Mouse (Mus musculus): ENCODE measurements around the gene Insr. TPM values are rescaled to one million over a fixed set of nuclear protein-coding genes. Genes with fewer than 3 reads are reported as not detected.
A peak's percentile ranks its signal among the peaks of the same experiment; 100 is the strongest.

Insr gene
- polyA plus RNA-seq, 1 experiment from 2014 or later, result 33.2 TPM

DNA sequence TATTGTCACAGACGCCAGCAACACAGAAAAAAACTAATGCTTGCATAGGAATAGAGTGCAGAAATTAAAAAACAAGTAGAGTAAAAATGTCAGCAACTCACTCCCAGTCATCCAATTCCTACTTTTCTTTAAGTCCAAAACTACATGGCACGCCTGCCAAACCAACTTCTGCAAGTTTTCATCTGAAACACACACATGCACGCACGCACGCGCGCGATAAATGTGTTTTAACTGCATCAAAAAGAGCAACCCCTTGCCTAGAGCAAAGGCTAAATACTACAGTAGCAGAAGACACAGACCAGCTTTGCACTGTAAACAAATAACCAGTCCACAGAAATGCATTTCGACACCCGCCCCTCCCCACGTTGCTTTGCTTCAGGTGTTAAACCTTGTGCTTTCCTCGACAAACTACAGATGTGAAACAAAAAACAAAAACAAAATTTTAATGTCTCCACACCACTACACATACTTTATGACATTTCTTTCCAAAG is 59.5 kb downstream of the Insr start:
- H3K4me2 ChIP-seq (ENCODE audit: low read depth, low read length), result no peak overlapping the region; the same call in 1 of the 2 replicates

DNA sequence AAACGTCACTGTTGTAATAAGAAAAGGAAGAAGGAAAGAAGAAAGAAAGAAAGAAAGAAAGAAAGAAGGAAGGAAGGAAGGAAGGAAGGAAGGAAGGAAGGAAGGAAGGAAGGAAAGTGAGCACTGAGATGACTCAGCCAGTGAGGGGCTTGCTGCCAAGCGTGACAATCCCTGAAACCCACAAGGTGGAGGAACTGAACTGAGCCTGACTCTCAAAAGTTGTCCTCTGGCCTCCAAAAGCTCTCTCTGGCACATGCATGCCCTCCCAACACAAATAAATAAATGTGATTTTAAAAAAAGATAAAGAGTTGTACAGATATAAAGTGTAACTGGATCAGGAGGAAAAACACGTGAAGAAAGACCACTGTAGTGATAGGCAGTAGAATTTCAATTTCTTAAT is 60.2 kb downstream of the Insr start:
- no peaks in the 10 kb centered on the region for H3K27me3 ChIP-seq (replicated peaks; ENCODE audit: control insufficient read depth, insufficient read depth, low read length)
- WGBS, result 74% methylated on average over 3 of the region's 3 CpGs
- H3K9me3 ChIP-seq (ENCODE audit: control insufficient read depth, low read length), result no peaks in the 10 kb centered on the region
- H3K36me3 ChIP-seq (ENCODE audit: control insufficient read depth, insufficient read depth, low read length), result no peaks in the 10 kb centered on the region
- H3K4me3 ChIP-seq (ENCODE audit: low read length), result no peak overlapping the region
- no peak for ATAC-seq
- H3K9ac ChIP-seq (ENCODE audit: low read depth, low read length), result no peak overlapping the region
- no peak overlapping the region for H3K4me2 ChIP-seq (ENCODE audit: low read depth, low read length)
- no peak overlapping the region for H3K27ac ChIP-seq (ENCODE audit: low read length)
- H3K4me1 ChIP-seq (ENCODE audit: control insufficient read depth, insufficient read depth, low read length), result peaks cover 42% of the 10 kb centered on the region

More for the DNA sequence above, 59.5 kb downstream of the Insr start:
- H3K27me3 ChIP-seq (replicated peaks; ENCODE audit: control insufficient read depth, insufficient read depth, low read length), result no peaks in the 10 kb centered on the region
- 77% methylated on average over 12 of the region's 12 CpGs for WGBS
- H3K9ac ChIP-seq (ENCODE audit: low read depth, low read length), result no peak overlapping the region
- H3K9me3 ChIP-seq (ENCODE audit: control insufficient read depth, low read length), result no peaks in the 10 kb centered on the region
- peaks cover 46% of the 10 kb centered on the region for H3K4me1 ChIP-seq (ENCODE audit: control insufficient read depth, insufficient read depth, low read length)
- ATAC-seq, result no peak
- H3K4me3 ChIP-seq (ENCODE audit: low read length), result no peak overlapping the region
- H3K36me3 ChIP-seq (ENCODE audit: control insufficient read depth, insufficient read depth, low read length), result no peaks in the 10 kb centered on the region
- H3K27ac ChIP-seq (ENCODE audit: low read length), result no peak overlapping the region

DNA sequence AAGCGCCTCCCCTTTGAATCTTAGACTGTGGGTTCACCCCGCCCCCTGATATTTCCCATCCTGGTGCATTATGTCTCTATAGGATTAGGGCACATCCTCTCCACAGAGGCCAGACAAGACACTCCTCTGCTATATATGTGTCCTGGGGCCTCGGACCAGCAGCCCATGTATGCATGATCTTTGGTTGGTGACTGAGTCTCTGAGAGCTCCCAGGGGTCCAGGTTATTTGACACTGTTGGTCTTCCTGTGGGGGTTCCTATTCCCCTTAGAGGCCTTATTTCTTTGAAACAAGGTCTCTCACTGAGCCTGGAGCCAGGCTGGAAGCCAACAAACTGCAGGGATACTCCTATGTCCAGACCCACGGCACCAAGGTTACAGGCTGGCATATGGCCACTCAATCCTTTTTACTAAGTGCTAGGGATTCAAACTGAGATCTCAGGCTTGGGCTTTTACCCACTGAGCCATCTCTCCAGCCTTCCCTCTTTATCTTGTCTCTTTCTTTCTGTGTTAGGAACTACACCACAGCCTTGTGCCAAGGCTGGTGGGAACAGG is 62.8 kb downstream of the Insr start:
- WGBS, result 66% methylated on average over 4 of the region's 4 CpGs
- H3K27ac ChIP-seq (ENCODE audit: low read length), result no peak overlapping the region

DNA sequence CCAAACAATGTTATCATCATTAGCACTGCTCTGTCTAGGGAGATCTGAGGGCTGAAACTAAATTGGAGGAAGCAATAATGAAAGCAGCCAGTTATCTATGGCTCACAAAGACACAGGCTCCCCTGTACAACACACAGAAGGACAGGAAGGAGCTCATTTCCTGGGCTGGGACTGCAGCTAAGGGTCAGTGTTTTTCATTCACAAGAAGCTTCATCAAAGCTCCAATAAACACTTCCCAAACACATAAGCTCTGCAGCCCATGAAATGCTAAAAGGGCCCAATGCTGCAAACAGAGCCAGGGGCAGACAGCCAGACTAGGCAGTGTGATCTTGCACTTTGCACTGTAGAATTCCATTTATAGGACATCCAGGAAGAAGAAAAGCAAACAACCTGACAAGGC is 63.9 kb downstream of the Insr start:
- no peaks in the 10 kb centered on the region for H3K9me3 ChIP-seq (ENCODE audit: control insufficient read depth, low read length)
- H3K4me2 ChIP-seq (ENCODE audit: low read depth, low read length), result no peak overlapping the region
- H3K4me3 ChIP-seq (ENCODE audit: low read length), result no peak overlapping the region
- H3K27me3 ChIP-seq (replicated peaks; ENCODE audit: control insufficient read depth, insufficient read depth, low read length), result no peaks in the 10 kb centered on the region
- H3K36me3 ChIP-seq (ENCODE audit: control insufficient read depth, insufficient read depth, low read length), result no peaks in the 10 kb centered on the region
- ATAC-seq, result peak; percentile 81
- H3K4me1 ChIP-seq (ENCODE audit: control insufficient read depth, insufficient read depth, low read length), result peaks cover 27% of the 10 kb centered on the region
- H3K27ac ChIP-seq (ENCODE audit: low read length), result peak overlapping the region; percentile 69
- no peak overlapping the region for H3K9ac ChIP-seq (ENCODE audit: low read depth, low read length)

More for the DNA sequence above, 62.8 kb downstream of the Insr start:
- Histone ChIP-seq H3K4me2 (ENCODE audit: low read depth, low read length) (no peak overlapping the region), H3K9ac (ENCODE audit: low read depth, low read length) (no peak overlapping the region), H3K4me1 (ENCODE audit: control insufficient read depth, insufficient read depth, low read length) (peaks cover 31% of the 10 kb centered on the region), H3K4me3 (ENCODE audit: low read length) (no peak overlapping the region), H3K36me3 (ENCODE audit: control insufficient read depth, insufficient read depth, low read length) (no peaks in the 10 kb centered on the region), H3K9me3 (ENCODE audit: control insufficient read depth, low read length) (no peaks in the 10 kb centered on the region), H3K27me3 (replicated peaks; ENCODE audit: control insufficient read depth, insufficient read depth, low read length) (no peaks in the 10 kb centered on the region)
- no peak for ATAC-seq

DNA sequence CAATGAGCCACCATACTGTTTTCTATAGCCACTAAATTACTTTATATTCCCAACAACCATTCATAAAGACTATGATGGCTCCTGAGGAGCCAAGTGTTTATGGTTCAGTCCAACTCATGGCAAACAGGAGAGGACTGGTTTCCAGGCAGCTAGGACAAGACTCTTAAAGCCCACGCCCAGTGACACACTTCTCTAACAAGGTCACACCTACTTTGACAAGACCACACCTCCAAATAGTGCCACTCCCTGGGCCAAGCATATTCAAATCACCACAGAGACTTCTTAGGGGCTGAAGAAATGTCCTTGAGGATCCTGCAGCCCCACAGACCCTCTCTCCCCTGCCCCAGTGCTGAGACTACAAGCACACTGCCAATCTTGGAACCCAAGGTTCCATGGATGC is 64.8 kb downstream of the Insr start:
- Histone ChIP-seq H3K4me2 (ENCODE audit: low read depth, low read length) (no peak overlapping the region), H3K27ac (ENCODE audit: low read length) (no peak overlapping the region), H3K36me3 (ENCODE audit: control insufficient read depth, insufficient read depth, low read length) (no peaks in the 10 kb centered on the region), H3K27me3 (replicated peaks; ENCODE audit: control insufficient read depth, insufficient read depth, low read length) (no peaks in the 10 kb centered on the region), H3K4me3 (ENCODE audit: low read length) (no peak overlapping the region), H3K9ac (ENCODE audit: low read depth, low read length) (no peak overlapping the region), H3K9me3 (ENCODE audit: control insufficient read depth, low read length) (no peaks in the 10 kb centered on the region), H3K4me1 (ENCODE audit: control insufficient read depth, insufficient read depth, low read length) (peaks cover 19% of the 10 kb centered on the region)
- 92% methylated on average over 1 of the region's 1 CpGs for WGBS
- ATAC-seq, result no peak

DNA sequence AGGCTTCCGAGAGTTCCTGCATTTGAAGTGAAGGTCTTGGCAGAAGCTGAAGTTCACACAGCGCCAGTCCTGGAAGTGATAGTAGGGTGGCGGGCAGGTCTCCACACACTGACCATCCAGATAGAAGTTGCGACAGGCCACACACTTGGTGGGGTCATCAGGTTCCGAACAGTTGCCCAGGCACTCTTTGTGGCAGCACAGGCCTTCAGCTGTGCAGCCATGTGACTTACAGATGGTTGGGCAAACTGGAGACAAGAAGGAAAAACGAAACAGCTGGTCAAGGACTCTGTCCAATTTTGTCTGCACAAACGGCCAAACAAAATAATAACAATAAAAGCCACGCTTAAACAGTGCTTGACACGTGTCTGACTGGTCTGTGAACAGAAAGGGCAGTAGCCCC is 68.0 kb downstream of the Insr start:
- Histone ChIP-seq H3K27ac (ENCODE audit: low read length) (no peak overlapping the region), H3K4me1 (ENCODE audit: control insufficient read depth, insufficient read depth, low read length) (peaks cover 10% of the 10 kb centered on the region), H3K9ac (ENCODE audit: low read depth, low read length) (no peak overlapping the region), H3K9me3 (ENCODE audit: control insufficient read depth, low read length) (no peaks in the 10 kb centered on the region), H3K36me3 (ENCODE audit: control insufficient read depth, insufficient read depth, low read length) (no peaks in the 10 kb centered on the region), H3K4me2 (ENCODE audit: low read depth, low read length) (no peak overlapping the region), H3K27me3 (replicated peaks; ENCODE audit: control insufficient read depth, insufficient read depth, low read length) (no peaks in the 10 kb centered on the region), H3K4me3 (ENCODE audit: low read length) (no peak overlapping the region)
- WGBS, result 76% methylated on average over 9 of the region's 9 CpGs
- ATAC-seq, result no peak

DNA sequence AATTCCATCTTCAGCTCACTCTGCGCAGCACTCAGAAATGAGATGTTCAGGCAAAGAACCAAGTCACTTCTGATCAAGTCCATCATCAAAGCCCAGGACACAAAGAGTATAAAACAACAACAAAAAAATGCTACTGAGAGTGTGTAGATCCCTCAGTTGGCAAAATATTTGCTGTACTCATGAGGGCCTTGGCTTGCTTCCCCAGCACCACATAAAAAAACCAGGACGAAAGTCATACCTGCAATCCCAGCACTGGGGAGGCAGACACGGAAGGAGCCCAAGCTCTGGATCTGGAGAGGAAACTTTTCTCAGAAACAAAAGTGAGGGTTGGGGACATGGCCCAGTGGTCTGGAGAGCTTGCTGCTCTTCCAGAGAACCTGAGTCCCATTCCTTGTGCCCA is 69.5 kb downstream of the Insr start:
- WGBS, result 92% methylated on average over 3 of the region's 3 CpGs
- Histone ChIP-seq H3K27ac (ENCODE audit: low read length) (peak overlapping the region; percentile 29; the same call in 1 of the 2 replicates), H3K9ac (ENCODE audit: low read depth, low read length) (no peak overlapping the region), H3K4me1 (ENCODE audit: control insufficient read depth, insufficient read depth, low read length) (no peaks in the 10 kb centered on the region), H3K4me2 (ENCODE audit: low read depth, low read length) (no peak overlapping the region), H3K9me3 (ENCODE audit: control insufficient read depth, low read length) (no peaks in the 10 kb centered on the region), H3K4me3 (ENCODE audit: low read length) (no peak overlapping the region), H3K27me3 (replicated peaks; ENCODE audit: control insufficient read depth, insufficient read depth, low read length) (no peaks in the 10 kb centered on the region), H3K36me3 (ENCODE audit: control insufficient read depth, insufficient read depth, low read length) (no peaks in the 10 kb centered on the region)
- no peak for ATAC-seq

DNA sequence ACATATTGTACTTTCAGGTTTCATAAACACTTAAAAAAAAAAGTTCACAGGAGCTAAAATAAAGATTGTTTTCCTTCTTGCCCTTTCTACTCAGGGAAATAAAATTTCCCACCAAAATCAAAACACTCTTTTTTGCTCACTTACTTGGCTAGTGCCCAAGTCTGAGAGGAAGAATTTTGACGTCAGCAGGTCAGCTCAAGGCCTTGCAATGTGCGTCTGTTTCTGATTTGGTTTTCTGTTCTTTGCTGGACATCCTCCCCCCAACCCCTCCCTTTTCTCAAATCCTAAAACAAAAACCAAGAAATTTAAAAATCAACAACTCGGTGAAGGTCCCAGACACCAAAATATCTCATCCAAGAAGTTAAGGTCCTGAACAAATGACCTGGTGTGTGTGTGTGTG is 70.1 kb downstream of the Insr start:
- Histone ChIP-seq H3K9me3 (ENCODE audit: control insufficient read depth, low read length) (no peaks in the 10 kb centered on the region), H3K27ac (ENCODE audit: low read length) (0 out of 2 replicates have a peak overlapping the region, but pooled peaks have one; percentile 29), H3K4me3 (ENCODE audit: low read length) (no peak overlapping the region), H3K4me2 (ENCODE audit: low read depth, low read length) (no peak overlapping the region), H3K27me3 (replicated peaks; ENCODE audit: control insufficient read depth, insufficient read depth, low read length) (no peaks in the 10 kb centered on the region), H3K4me1 (ENCODE audit: control insufficient read depth, insufficient read depth, low read length) (no peaks in the 10 kb centered on the region), H3K36me3 (ENCODE audit: control insufficient read depth, insufficient read depth, low read length) (no peaks in the 10 kb centered on the region), H3K9ac (ENCODE audit: low read depth, low read length) (no peak overlapping the region)
- WGBS, result 36% methylated on average over 3 of the region's 3 CpGs
- no peak for ATAC-seq

DNA sequence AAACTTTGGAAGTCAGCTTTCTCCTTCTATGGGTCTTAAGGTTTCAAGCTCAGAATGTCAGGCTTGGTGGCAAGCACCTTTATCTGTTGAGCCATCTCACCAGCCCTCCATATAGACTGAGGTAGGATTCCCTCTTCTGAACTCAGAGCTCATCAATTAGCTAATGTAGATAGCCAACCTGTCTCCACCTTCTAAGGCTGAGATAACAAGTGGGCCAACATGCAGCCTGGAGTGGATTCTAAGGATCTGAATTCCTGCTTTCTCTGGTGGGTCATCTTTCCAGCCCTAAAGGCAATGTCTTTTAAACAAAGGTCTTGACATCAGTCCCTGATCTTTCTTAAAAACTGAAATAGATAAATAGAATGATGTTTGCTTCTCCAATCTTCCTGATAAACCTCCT is 70.7 kb downstream of the Insr start:
- no peak overlapping the region for H3K27ac ChIP-seq (ENCODE audit: low read length)
- no peaks in the 10 kb centered on the region for H3K27me3 ChIP-seq (replicated peaks; ENCODE audit: control insufficient read depth, insufficient read depth, low read length)
- no peak overlapping the region for H3K4me3 ChIP-seq (ENCODE audit: low read length)
- no peaks in the 10 kb centered on the region for H3K4me1 ChIP-seq (ENCODE audit: control insufficient read depth, insufficient read depth, low read length)
- no peaks in the 10 kb centered on the region for H3K36me3 ChIP-seq (ENCODE audit: control insufficient read depth, insufficient read depth, low read length)
- no peak overlapping the region for H3K4me2 ChIP-seq (ENCODE audit: low read depth, low read length)
- H3K9me3 ChIP-seq (ENCODE audit: control insufficient read depth, low read length), result no peaks in the 10 kb centered on the region
- no peak overlapping the region for H3K9ac ChIP-seq (ENCODE audit: low read depth, low read length)
- ATAC-seq, result no peak

Measured in intestine, embryonic 16.5 days (tissue).